Mouse (Mus musculus): ENCODE measurements around the gene Fstl4.

DNA sequence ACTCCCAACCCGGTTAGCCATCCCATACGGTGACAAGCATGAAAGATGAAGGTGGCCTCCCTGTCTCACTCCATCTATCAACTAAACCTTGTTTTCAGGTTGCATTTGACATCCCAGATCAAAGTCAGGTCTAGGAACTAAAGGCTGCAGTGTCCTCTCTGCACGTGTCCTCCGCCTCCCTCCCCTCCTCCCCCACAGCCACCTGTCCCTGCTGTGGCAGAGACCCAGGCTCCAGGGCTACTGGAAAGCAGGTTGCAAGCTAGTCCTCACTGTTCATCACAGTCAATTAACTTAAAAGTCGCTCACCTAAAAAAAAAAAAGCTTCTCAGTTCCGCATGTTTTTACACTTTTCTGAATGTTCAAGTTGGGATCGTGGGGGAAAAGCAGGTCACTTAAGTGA is 313.2 kb downstream of the Fstl4 start:
- TF ChIP-seq POLR2A (IDR thresholded peaks at IDR 0.05; ENCODE audit: low read depth, low read length) (no peak), CTCF (conservative IDR thresholded peaks at IDR 0.05; ENCODE audit: insufficient read depth, insufficient read length, low read depth, low read length) (no peak)

All from kidney, adult 2 months (tissue).